Mouse (Mus musculus) splenic B cell, adult 2 months (primary cell): ENCODE results near the gene Nrn1l.

Source experiments
- DNase-seq: peaks from one replicate; pipeline ENCODE4 v3.0.0-alpha.2; 2011; ENCODE audit warnings: low read depth, low spot score
- H3K27me3 ChIP-seq: 2 replicates; pipeline ENCODE4 v1.6.1; 2012; ENCODE audit warnings: mild to moderate bottlenecking, low read length, moderate library complexity, mixed read lengths; ENCODE audit not compliant: control insufficient read depth, poor library complexity, insufficient read depth, severe bottlenecking
- H3K36me3 ChIP-seq: 2 replicates; pipeline ENCODE4 v1.6.1; 2012; ENCODE audit warnings: mild to moderate bottlenecking, low read length, moderate library complexity, mixed read lengths; ENCODE audit not compliant: control insufficient read depth, poor library complexity, insufficient read depth, severe bottlenecking

Nrn1l gene

DNA sequence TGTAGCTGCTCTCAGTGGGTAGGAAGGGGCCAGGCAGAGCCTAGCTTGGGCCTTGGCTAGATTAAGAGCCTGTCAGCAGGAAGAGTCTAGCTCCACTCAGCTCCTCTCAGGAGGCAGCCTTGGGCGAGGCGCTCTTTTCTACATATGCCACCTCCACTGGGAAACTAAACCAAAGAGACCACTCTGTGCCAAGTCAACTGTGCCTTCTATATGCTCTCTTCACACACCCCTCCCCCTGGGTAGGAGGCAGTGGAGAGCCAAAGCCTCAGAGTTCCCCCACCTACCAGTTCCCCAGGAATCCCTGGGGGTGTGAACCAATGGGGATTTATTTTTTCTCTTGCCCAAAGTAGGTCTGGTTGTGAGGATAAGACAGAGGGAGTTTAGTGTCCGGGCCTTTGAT lies 37.9 kb downstream of the Nrn1l start:
- no peak for DNase-seq
- H3K27me3 ChIP-seq: no peaks in the 10 kb centered on the region
- no peaks in the 10 kb centered on the region for H3K36me3 ChIP-seq

DNA sequence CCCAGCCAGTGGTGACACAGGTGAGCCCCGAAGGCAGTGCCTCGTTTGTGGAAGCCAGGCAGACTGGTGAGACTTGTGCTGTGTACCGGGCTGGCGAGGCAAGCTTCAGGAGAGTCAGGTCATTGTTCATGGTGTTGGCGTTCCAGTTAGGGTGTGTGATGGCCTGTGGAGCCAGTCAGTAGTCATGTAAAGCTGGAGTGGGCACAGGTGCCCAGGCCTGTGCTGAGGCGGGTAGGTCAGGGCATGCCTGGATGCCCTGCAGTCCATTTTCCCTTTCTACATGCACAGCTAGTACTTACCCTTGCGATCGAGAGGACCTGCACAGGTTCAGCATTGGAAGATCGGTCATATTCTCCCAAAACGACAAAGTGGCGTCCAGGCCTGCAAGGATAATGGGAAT lies 39.2 kb downstream of the Nrn1l start:
- Histone ChIP-seq H3K36me3 (no peaks in the 10 kb centered on the region), H3K27me3 (no peaks in the 10 kb centered on the region)
- no peak for DNase-seq

DNA sequence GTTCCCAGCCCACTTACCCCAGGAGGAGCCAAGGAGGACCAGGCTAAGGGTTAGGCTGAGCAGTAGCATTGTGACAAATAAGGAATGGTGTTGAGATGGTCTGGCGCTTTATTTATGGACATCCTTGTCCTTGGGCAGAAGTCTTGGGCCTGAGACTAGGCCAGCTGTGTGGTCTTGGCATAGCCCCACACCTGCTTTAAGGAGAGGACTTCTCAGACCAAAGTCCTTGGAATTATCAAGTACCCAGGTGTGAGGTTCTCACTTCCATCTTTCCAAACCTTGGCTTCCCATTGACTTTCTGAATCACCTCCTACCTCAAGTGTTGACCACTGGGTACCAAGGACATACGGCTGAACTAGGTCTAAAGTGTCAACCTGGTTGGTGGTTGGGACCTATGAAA lies 40.4 kb downstream of the Nrn1l start, which contains the start of gene Ctrl:
Gene Ctrl (minus strand): TSS at position 101 of the 400 bp plus-strand sequence.
- no peaks in the 10 kb centered on the region for H3K36me3 ChIP-seq
- no peak for DNase-seq
- no peaks in the 10 kb centered on the region for H3K27me3 ChIP-seq

DNA sequence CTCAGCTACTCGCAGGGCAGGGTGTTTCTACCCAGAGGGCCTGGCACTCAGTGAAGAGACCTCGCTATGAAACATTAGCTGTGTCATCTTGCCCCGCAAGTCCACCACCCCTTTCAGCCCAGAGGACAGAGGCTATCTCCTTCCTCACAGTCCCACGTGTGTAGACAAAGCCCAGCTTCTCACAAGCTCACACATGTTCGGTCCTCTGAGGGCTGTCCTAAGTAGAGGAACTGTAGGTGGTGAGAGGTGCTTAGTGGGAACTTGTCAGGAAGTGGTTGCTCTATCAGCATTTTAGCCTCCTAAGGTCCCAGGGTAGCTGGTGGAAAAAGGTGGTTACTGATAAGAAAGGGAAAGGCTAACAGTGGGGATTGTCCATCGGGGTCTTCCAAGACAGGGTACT lies 41.7 kb downstream of the Nrn1l start:
- no peaks in the 10 kb centered on the region for H3K27me3 ChIP-seq
- no peak for DNase-seq
- no peaks in the 10 kb centered on the region for H3K36me3 ChIP-seq

DNA sequence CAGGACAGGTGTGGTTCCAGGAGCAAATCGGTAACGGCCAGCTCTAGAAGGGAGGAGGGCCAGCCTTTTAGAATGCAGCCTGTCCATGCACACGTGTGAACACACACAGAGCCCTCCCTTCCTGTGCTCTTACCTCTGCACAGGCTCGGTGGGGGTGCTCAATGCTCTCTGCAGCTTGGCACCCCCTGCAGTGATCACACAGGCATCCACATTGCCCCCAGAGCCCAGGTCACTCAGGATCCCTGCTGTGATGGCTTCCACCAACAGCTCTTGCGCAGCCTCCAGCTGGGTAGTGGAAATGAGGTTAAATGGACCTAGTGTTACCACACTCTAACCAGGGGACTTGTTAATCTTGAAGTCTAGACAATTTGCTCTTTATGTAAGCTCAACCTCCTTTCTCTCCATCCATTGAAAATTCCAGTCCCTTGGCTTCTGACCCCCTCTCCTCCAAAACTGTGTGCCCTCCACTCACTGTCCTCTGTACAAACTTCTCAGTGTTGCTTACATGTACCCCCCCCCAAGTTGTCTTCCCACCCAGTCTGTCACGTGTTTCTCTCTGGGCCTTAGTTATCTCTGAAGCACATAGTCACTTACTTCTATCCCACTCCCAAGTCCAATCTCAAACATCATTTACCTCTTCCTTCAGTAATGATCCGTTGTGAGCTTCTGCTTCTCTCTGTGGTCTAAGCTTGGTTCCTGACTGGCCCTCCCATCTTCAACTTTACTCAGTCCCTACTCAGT lies 42.7 kb downstream of the Nrn1l start:
- no peaks in the 10 kb centered on the region for H3K36me3 ChIP-seq
- DNase-seq: no peak
- H3K27me3 ChIP-seq: no peaks in the 10 kb centered on the region

DNA sequence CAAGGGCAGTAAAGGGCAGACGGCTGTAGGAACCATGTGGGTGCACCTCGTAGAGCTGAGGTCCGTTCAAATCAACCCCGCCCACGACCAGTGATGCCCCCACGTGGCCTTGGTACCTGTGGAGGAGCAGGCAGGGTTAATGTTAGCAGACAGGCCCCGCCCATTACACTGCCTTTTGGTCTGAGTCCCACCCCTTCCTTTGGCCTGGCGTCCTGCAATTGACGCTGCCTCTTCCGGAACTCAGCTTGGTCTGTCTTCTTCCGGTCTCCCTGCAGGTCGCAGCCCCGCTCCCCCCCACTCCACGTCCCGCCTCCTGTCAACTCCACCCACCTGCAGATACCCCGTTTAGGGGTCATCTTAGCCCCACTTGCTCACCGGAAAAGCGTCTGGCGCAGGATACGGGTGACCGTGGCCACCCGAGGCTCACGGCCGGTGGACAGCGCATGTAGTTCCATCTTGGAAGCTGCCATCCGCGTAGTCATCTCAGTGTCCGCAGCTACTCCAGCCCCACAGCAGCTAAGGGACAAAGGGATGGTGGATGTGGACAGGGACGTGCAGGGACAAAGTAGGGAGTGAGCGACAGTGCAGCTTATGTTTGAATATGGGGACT lies 43.6 kb downstream of the Nrn1l start:
- peak; percentile 85 for DNase-seq
- H3K27me3 ChIP-seq: no peaks in the 10 kb centered on the region

DNA sequence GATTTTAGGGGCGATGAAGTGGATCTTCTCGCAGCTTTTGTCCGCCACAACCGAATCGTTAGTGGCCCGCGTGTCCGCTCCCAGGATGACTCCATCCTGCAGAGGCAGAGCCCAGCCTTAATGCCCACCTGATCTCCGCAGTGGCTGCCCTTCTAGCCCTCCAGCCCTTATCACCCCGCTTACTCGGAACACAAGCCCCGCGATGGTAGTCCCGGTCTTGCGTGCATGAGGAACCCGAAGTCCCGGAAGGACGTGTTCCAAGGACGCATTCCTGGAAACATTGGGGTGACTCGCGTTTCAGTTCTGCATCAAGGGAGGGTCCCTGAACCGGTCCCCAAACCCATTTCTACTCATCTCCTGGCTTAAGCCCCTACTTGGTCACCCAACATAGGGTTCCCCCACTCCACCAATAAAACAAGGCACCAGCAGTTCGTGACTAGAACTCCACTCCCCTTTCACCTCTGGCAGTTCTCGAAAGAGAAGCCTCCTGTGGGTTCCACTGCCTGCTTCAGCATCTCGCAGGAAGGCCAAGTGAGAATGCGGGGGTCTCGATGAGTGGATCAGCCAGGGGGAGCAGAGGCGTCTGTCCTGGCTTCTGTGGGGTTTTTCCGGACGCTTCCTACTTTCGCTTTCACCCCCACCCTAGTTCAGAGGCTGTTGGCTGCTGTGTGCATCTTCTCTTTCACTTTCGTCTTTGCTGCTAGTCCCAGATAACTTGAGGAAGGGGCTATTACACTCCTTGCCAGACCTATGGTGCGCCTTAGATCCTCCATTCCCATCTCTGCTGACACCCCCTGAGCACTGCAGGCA lies 44.3 kb downstream of the Nrn1l start:
- no peaks in the 10 kb centered on the region for H3K36me3 ChIP-seq
- DNase-seq: peak; percentile 69
- no peaks in the 10 kb centered on the region for H3K27me3 ChIP-seq

More for the DNA sequence above, 43.6 kb downstream of the Nrn1l start:
- H3K36me3 ChIP-seq: no peaks in the 10 kb centered on the region

DNA sequence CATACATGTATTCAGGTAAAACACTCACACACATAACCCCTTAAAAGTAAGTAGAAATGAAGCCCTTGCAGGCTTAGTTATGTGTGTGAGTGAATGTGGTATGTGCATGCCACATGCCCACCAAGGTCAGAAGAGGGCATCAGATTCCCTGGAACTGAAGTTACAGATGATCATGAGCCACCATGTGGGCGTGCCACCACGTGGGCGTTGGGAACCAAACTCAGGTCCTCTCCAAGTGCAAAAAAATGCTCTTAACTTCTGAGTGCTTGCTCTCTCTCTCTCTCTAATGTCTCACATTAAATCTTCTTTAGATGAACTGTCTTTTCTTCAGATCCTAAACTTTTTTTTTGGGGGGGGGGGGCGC lies 44.9 kb downstream of the Nrn1l start, which contains the start of gene Psmb10:
Gene Psmb10 (minus strand): TSS at position 139 of the 364 bp plus-strand sequence.
- H3K27me3 ChIP-seq: no peaks in the 10 kb centered on the region
- peak; percentile 29 for DNase-seq
- no peaks in the 10 kb centered on the region for H3K36me3 ChIP-seq

DNA sequence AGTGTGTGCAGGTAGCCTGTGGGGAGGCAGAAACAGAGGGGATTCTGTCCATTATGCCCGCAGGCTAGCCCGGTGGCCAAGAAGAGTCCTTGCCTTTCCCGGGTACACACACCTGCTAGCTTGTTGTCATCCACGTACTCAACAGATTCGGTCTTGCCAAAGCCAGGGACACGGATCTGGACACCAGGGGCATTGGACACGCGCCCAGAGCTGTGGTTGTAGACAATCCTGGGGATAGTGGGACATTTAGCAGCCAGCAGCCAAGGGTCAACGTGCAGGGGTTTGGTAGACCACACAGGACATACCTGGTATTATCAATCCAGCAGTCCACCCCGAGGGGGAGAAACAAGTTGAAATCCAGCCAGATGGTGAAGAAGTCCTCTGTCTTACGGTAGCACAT lies 48.7 kb downstream of the Nrn1l start:
- H3K27me3 ChIP-seq: no peaks in the 10 kb centered on the region
- DNase-seq: no peak
- H3K36me3 ChIP-seq: 0 out of 2 replicates have a peak, but pooled peaks cover 3% of the 10 kb centered on the region

DNA sequence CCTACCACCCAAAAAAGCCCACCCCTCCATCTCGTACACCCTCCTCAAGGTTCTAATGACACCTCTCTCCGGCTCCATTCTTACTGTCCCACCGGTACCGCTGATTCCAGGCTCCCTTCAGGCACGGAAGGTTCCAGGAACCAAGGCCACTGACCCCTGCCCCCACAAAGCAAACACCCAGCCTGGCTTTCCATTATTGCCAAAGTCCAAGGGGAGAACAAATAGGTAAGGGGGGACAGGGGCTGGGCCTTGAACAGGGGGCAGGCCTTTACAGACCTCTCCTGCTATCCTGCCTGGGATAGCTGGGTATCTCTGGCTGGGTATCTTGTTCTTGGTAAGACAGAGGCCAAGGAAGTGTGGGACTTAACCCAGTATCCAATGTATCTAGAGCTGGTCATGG lies 49.2 kb downstream of the Nrn1l start:
- DNase-seq: no peak
- Histone ChIP-seq H3K36me3 (0 out of 2 replicates have a peak, but pooled peaks cover 3% of the 10 kb centered on the region), H3K27me3 (no peaks in the 10 kb centered on the region)

DNA sequence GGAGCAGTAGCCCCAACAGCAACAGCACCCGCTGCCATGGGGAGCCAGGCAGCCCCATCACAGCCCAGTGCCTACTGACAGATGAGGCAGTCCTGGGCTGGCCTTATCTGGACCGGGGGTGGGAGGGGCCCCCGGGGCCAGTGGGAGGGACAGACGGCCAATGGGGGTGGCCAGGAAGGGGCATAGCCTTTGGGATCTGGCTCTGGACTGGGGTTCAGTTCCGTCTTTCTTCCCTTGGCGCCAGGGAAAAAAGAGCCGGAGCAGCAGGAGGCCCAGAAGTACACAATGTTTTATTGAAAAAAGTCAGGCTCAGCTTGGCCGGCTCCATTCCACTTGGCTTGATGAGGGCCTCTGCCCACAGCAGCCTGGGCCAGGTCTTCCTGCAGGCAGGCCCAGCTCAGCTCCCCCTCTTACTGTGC lies 50.0 kb downstream of the Nrn1l start, which contains the start of gene Lcat:
Gene Lcat (minus strand): TSS at position 62 of the 419 bp plus-strand sequence.
- no peaks in the 10 kb centered on the region for H3K27me3 ChIP-seq
- no peak for DNase-seq
- 0 out of 2 replicates have a peak, but pooled peaks cover 3% of the 10 kb centered on the region for H3K36me3 ChIP-seq
